Mouse (Mus musculus) embryonic facial prominence, embryonic 14.5 days (tissue): ENCODE results near the gene Slc1a7. TPM values are rescaled to one million over a fixed set of nuclear protein-coding genes. Genes with fewer than 3 reads are reported as not detected.

Experiments used
- ATAC-seq: fragments of 200-750 bp; cut with Nextera tagmentation; 2 replicates; pipeline ENCODE4 v1.8.0; 2017; ENCODE audit warnings: low read depth, moderate number of reproducible peaks, moderate TSS enrichment
- DNase-seq: peaks from one replicate; pipeline ENCODE4 v3.0.0-alpha.2; 2015; ENCODE audit warnings: low spot score
- H3K27ac ChIP-seq: fragments of 300-500 bp; sonication (generic); replicated peaks from 2 replicates; pipeline ENCODE4 v1.5.1; 2014; ENCODE audit warnings: low read depth, mild to moderate bottlenecking, low read length, moderate library complexity
- H3K27me3 ChIP-seq: fragments of 300-500 bp; sonication (generic); replicated peaks from 2 replicates; pipeline ENCODE4 v1.6.1; 2014; ENCODE audit warnings: low read length; ENCODE audit not compliant: control insufficient read depth, insufficient read depth
- H3K36me3 ChIP-seq: fragments of 300-500 bp; sonication (generic); 2 replicates; pipeline ENCODE4 v1.6.1; 2014; ENCODE audit warnings: low read length, mixed read lengths; ENCODE audit not compliant: control insufficient read depth, insufficient read depth
- H3K4me1 ChIP-seq: fragments of 300-500 bp; sonication (generic); 2 replicates; pipeline ENCODE4 v1.6.1; 2014; ENCODE audit warnings: antibody characterized with exemption, low read length; ENCODE audit not compliant: control insufficient read depth, insufficient read depth
- H3K4me2 ChIP-seq: fragments of 300-500 bp; sonication (generic); 2 replicates; pipeline ENCODE4 v1.6.1; 2014; ENCODE audit warnings: low read depth, mild to moderate bottlenecking, low read length, moderate library complexity, mixed read lengths
- H3K4me3 ChIP-seq: fragments of 300-500 bp; sonication (generic); 2 replicates; pipeline ENCODE4 v1.5.1; 2014; ENCODE audit warnings: low read depth, mild to moderate bottlenecking, low read length
- H3K9ac ChIP-seq: fragments of 300-500 bp; sonication (generic); 2 replicates; pipeline ENCODE4 v1.6.1; 2014; ENCODE audit warnings: low read depth, mild to moderate bottlenecking, low read length, moderate library complexity, mixed read lengths
- H3K9me3 ChIP-seq: fragments of 300-500 bp; sonication (generic); 2 replicates; pipeline ENCODE4 v1.6.1; 2016; ENCODE audit warnings: low read length; ENCODE audit not compliant: control insufficient read depth
- WGBS: fragments of 180-500 bp; shearing (Covaris S2); extraction: QIAGEN DNeasy Blood & Tissue Kit; methylation state at CpG from one replicate; pipeline ENCODE4 v1.1.7; 2014; 5-methylcytosine and 5-hydroxymethylcytosine counted together
- polyA plus RNA-seq: library from polyadenylated mRNA; unstranded; fragments of >200 nt; fragmentation: Nextera tagmentation; extraction: Ambion mirVana; gene quantifications from 2 replicates; pipeline ENCODE4 v1.2.1, GENCODE M21; 2014

The Slc1a7 gene
- polyA plus RNA-seq, result 0.17 TPM in 1 of 2 replicates, not detected in the other

DNA sequence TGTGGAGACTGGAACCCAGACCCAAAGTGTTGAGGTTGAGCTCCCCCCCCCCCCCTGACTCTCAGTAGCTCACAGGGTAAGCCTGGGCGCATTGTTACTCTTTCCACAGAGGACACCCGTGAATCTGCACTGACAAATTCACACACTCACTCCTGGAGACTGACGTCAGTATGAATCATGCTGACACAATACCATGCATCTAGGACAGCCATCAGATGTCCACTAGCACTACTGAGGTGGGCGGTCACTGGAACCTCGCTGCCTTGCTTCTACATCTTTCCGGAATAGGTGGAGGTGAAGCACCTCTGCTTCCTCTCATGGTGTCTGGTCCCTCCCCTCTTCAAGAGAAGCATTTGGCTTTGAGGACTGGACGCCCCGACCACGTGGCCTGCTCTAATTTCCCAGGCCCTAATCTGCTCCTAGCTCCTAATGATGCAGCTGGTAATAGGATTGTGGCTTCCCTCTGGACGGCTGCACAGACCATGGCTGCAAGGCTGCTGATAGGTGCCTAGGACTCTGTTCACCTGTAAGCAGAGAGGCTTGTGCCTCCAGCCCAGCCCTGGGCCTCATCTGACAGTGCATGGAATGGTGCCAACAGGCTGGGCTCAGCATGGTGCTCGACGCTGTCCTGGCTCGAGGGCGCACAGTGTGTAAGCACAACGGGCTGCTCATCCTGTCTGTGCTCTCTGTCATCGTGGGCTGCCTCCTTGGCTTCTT lies at the start of gene Slc1a7:
Gene Slc1a7 (plus strand): TSS at position 367 of the 717 bp plus-strand sequence.
- Histone ChIP-seq H3K9ac (no peak within 1 kb of the TSS), H3K9me3 (no peaks in the 10 kb centered on the region), H3K36me3 (no peaks in the 10 kb centered on the region), H3K27me3 (no peaks in the 10 kb centered on the region), H3K4me2 (no peak within 1 kb of the TSS), H3K4me1 (no peaks in the 10 kb centered on the region), H3K4me3 (no peak within 1 kb of the TSS), H3K27ac (no peak within 1 kb of the TSS)
- 0 out of 2 replicates have a peak, but pooled peaks have one; percentile 22 for ATAC-seq
- no peak for DNase-seq
- WGBS, result 73% methylated on average over 16 of the region's 16 CpGs

DNA sequence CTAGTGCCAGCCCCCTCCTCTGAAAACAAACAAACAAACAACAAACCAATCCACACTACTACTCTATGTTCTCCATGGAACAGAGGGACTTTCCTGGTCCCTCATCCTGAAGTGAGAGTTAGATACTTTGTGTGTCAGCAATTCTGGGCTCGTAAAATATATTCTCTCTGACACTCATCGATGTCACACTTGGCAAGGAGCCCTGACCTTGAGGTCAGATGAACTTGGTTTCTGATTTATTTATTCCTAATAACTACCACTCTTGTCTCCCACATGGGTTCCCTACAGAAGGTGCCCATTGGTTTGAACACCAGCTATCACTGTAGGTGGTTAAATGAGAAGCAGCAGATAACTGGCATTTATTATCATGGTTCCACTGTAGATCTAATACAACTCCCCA lies 47.8 kb upstream of the Slc1a7 start:
- WGBS, result 98% methylated on average over 2 of the region's 2 CpGs
- no peak for DNase-seq
- no peak overlapping the region for H3K4me2 ChIP-seq
- no peak overlapping the region for H3K27ac ChIP-seq
- H3K4me1 ChIP-seq, result peaks cover 15% of the 10 kb centered on the region
- H3K4me3 ChIP-seq, result no peak overlapping the region
- H3K9me3 ChIP-seq, result no peaks in the 10 kb centered on the region
- ATAC-seq, result no peak
- no peak overlapping the region for H3K9ac ChIP-seq
- H3K27me3 ChIP-seq, result no peaks in the 10 kb centered on the region
- H3K36me3 ChIP-seq, result 0 out of 2 replicates have a peak, but pooled peaks cover 7% of the 10 kb centered on the region

DNA sequence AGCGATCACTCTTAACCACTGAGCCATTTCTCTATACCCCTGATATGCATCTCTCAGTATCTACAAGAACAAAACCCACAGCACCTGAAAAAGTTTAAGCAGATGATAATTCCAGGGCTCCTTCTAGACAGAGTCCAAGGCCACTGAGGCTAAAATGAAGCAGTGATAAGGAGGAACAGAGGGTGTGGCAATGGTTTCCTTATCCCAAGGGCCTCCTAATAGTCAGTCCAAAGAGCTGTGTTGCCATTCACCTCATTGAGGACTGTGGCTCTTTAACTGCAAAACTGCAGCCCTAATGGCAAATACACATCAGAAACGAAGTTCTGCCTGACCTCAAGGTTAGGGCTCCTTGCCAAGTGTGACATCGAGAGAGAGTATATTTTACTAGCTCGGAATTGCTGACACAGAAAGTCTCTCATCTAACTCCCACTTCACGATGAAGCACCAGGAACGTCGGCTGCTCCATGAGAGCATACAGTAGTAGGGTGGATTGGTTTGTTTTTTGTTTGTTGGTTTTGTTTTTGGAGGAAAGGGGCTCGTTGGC lies 46.9 kb upstream of the Slc1a7 start:
- DNase-seq (peak; percentile 32), ATAC-seq (no peak)
- Histone ChIP-seq H3K4me3 (no peak overlapping the region), H3K27ac (no peak overlapping the region), H3K9ac (no peak overlapping the region), H3K27me3 (no peaks in the 10 kb centered on the region), H3K4me2 (no peak overlapping the region), H3K4me1 (peaks cover 15% of the 10 kb centered on the region), H3K36me3 (0 out of 2 replicates have a peak, but pooled peaks cover 7% of the 10 kb centered on the region), H3K9me3 (no peaks in the 10 kb centered on the region)
- WGBS, result 68% methylated on average over 8 of the region's 8 CpGs

DNA sequence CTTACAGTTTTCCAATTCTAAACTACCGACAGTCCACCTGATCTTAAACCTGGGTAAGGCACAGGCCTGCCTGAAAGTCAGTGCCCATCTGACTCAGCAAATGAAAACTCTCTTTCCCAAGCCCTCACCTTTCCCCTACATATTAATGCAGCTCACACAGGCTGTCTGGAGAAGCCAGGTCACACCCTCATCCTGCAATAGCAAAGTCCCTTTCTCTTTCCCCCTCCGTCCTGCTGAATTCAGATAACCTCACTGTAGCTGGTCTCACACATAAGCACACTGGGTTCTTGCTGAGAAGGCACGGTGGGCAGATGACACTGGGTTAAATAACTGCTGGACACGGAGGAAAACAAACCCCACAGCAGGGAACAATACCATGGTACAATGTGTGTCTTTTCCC lies 46.2 kb upstream of the Slc1a7 start:
- 0 out of 2 replicates have a peak overlapping the region, but pooled peaks have one; percentile 62 for H3K4me3 ChIP-seq
- 0 out of 2 replicates have a peak, but pooled peaks cover 7% of the 10 kb centered on the region for H3K36me3 ChIP-seq
- H3K4me2 ChIP-seq, result peak overlapping the region; percentile 60; the same call in 1 of the 2 replicates
- peak overlapping the region; percentile 11; the same call in 1 of the 2 replicates for H3K9ac ChIP-seq
- H3K27ac ChIP-seq, result no peak overlapping the region
- no peaks in the 10 kb centered on the region for H3K27me3 ChIP-seq
- H3K9me3 ChIP-seq, result no peaks in the 10 kb centered on the region
- H3K4me1 ChIP-seq, result peaks cover 15% of the 10 kb centered on the region
- ATAC-seq, result no peak
- no peak for DNase-seq
- WGBS, result 59% methylated on average over 4 of the region's 4 CpGs

- Histone ChIP-seq H3K36me3 (0 out of 2 replicates have a peak, but pooled peaks cover 7% of the 10 kb centered on the region), H3K4me2 (peak within 1 kb of the TSS; percentile 60), H3K4me1 (peaks cover 15% of the 10 kb centered on the region), H3K27me3 (no peaks in the 10 kb centered on the region), H3K27ac (peak within 1 kb of the TSS; percentile 72), H3K9me3 (no peaks in the 10 kb centered on the region), H3K9ac (peak within 1 kb of the TSS; percentile 80), H3K4me3 (peak within 1 kb of the TSS; percentile 62)
- DNase-seq (peak; percentile 97), ATAC-seq (peak; percentile 94)
- WGBS, result 1% methylated on average over 33 of the region's 38 CpGs
Measured at GRCm38 (mm10) chr4:107923145-107923802, 44.9 kb upstream of the Slc1a7 start, which contains the start of gene Cpt2. Cpt2 (minus strand) TSS chr4:107923610.

DNA sequence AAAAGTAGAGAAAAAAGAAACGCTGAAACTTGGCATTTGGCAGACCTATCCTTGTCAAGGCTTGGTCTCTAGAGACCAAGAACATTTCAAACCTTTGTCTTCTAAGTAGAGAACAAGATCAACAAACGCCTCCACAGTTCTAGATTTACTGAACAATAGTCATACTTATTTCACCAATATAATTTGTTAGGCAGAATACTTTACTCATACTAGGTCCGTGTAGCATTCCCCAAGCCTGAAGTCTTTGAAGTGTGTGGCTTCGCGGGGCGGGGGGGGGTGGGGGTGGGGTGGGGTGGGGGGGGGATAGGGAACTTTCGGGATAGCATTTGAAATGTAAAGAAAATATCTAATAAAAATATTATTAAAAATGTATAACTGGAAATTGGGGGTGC lies 44.3 kb upstream of the Slc1a7 start:
- WGBS, result 47% methylated on average over 7 of the region's 7 CpGs

DNA sequence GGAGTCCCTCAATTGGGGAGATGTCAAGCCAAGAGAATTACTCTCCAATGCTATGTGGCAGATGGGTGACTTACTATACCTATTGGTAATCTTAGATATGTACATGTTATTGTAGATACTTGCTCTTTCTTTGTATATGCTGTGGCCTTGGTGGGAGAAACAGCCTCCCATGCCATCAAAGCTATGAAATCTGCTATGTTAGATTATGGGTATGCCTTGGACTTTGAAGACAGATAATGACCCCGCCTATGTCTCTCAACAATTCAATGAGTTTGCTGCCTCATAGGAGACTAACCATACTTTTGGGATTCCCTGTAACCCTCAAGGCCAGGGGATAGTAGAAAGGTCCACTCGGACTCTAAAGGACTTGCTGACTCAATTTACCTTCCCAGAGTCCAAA lies 39.9 kb upstream of the Slc1a7 start:
- no peaks in the 10 kb centered on the region for H3K36me3 ChIP-seq
- DNase-seq (no peak), ATAC-seq (no peak)
- no peak overlapping the region for H3K4me3 ChIP-seq
- no peak overlapping the region for H3K9ac ChIP-seq
- H3K4me2 ChIP-seq, result no peak overlapping the region
- no peaks in the 10 kb centered on the region for H3K4me1 ChIP-seq
- H3K27me3 ChIP-seq, result no peaks in the 10 kb centered on the region
- 50% methylated on average over 2 of the region's 2 CpGs for WGBS
- no peaks in the 10 kb centered on the region for H3K9me3 ChIP-seq
- H3K27ac ChIP-seq, result no peak overlapping the region

More for the DNA sequence above, 44.3 kb upstream of the Slc1a7 start:
- 0 out of 2 replicates have a peak, but pooled peaks cover 7% of the 10 kb centered on the region for H3K36me3 ChIP-seq
- no peak for DNase-seq
- peak overlapping the region; percentile 60 for H3K4me2 ChIP-seq
- H3K27ac ChIP-seq, result no peak overlapping the region
- H3K27me3 ChIP-seq, result no peaks in the 10 kb centered on the region
- peak overlapping the region; percentile 62 for H3K4me3 ChIP-seq
- peaks cover 15% of the 10 kb centered on the region for H3K4me1 ChIP-seq
- ATAC-seq, result no peak; the same call in 1 of the 2 replicates
- no peaks in the 10 kb centered on the region for H3K9me3 ChIP-seq
- H3K9ac ChIP-seq, result no peak overlapping the region; the same call in 1 of the 2 replicates

- Histone ChIP-seq H3K4me3 (no peak overlapping the region), H3K36me3 (no peaks in the 10 kb centered on the region), H3K27me3 (no peaks in the 10 kb centered on the region), H3K27ac (no peak overlapping the region), H3K4me1 (no peaks in the 10 kb centered on the region), H3K9me3 (no peaks in the 10 kb centered on the region), H3K4me2 (no peak overlapping the region), H3K9ac (no peak overlapping the region)
- DNase-seq (no peak), ATAC-seq (no peak)
- 76% methylated on average over 2 of the region's 2 CpGs for WGBS
Measured at GRCm38 (mm10) chr4:107928726-107929125, 39.4 kb upstream of the Slc1a7 start.
